Mouse (Mus musculus): ENCODE measurements around the gene Ccdc3.
"Not testable (repeated sequence)": the region's sequence is repeated elsewhere in the genome, so short reads cannot be mapped to it uniquely, and the experiment has no call there.

- TF ChIP-seq CTCF (IDR thresholded peaks at IDR 0.05; ENCODE audit: low read depth, low read length); POLR2A (IDR thresholded peaks at IDR 0.05; ENCODE audit: borderline replicate concordance, low read depth, low read length): not testable (repeated sequence)
These were observed 47.2 kb upstream of the Ccdc3 start for GRCm38 (mm10) chr2:5090385-5090784.

Data from bone marrow macrophage, adult 2 months (primary cell).